Mouse (Mus musculus) kidney, embryonic 15.5 days (tissue): Measurements from ENCODE around the gene Cops8. TPM values are rescaled to one million over a fixed set of nuclear protein-coding genes. Genes with fewer than 3 reads are reported as not detected.
A peak's percentile ranks its signal among the peaks of the same experiment; 100 is the strongest.

Experiments
- ATAC-seq: fragments of 200-750 bp; cut with Nextera tagmentation; replicated peaks from 2 replicates; pipeline ENCODE4 v1.8.0; 2017; ENCODE audit warnings: moderate TSS enrichment; ENCODE audit not compliant: low FRiP score
- H3K27ac ChIP-seq: fragments of 300-500 bp; sonication (generic); 2 replicates; pipeline ENCODE4 v1.5.1; 2015; ENCODE audit warnings: mild to moderate bottlenecking, inconsistent platforms
- H3K27me3 ChIP-seq: fragments of 300-500 bp; sonication (generic); 2 replicates; pipeline ENCODE4 v1.6.1; 2015; ENCODE audit warnings: inconsistent platforms
- H3K36me3 ChIP-seq: fragments of 300-500 bp; sonication (generic); 2 replicates; pipeline ENCODE4 v1.6.1; 2015; ENCODE audit warnings: inconsistent platforms
- H3K4me1 ChIP-seq: fragments of 300-500 bp; sonication (generic); 2 replicates; pipeline ENCODE4 v1.6.1; 2015; ENCODE audit warnings: inconsistent platforms
- H3K4me2 ChIP-seq: fragments of 300-500 bp; sonication (generic); 2 replicates; pipeline ENCODE4 v1.6.1; 2015; ENCODE audit warnings: moderate library complexity, mild to moderate bottlenecking, inconsistent platforms
- H3K4me3 ChIP-seq: fragments of 300-500 bp; sonication (generic); replicated peaks from 2 replicates; pipeline ENCODE4 v1.5.1; 2015; ENCODE audit warnings: mild to moderate bottlenecking, inconsistent platforms
- H3K9ac ChIP-seq: fragments of 300-500 bp; sonication (generic); 2 replicates; pipeline ENCODE4 v1.6.1; 2015; ENCODE audit warnings: mild to moderate bottlenecking, inconsistent platforms
- H3K9me3 ChIP-seq: fragments of 300-500 bp; sonication (generic); replicated peaks from 2 replicates; pipeline ENCODE4 v1.6.1; 2016; ENCODE audit warnings: inconsistent platforms
- WGBS: fragments of 180-500 bp; shearing (Covaris S2); methylation state at CpG from one replicate; pipeline ENCODE4 v1.1.7; 2015; ENCODE audit warnings: mixed read lengths; 5-methylcytosine and 5-hydroxymethylcytosine counted together
- polyA plus RNA-seq: library from polyadenylated mRNA; unstranded; fragments of >200 nt; fragmentation: Nextera tagmentation; extraction: Ambion mirVana; gene quantifications from 2 replicates; pipeline ENCODE4 v1.2.1, GENCODE M21; 2015

Gene Cops8
- 146 and 155 TPM in 2 replicates for polyA plus RNA-seq

DNA sequence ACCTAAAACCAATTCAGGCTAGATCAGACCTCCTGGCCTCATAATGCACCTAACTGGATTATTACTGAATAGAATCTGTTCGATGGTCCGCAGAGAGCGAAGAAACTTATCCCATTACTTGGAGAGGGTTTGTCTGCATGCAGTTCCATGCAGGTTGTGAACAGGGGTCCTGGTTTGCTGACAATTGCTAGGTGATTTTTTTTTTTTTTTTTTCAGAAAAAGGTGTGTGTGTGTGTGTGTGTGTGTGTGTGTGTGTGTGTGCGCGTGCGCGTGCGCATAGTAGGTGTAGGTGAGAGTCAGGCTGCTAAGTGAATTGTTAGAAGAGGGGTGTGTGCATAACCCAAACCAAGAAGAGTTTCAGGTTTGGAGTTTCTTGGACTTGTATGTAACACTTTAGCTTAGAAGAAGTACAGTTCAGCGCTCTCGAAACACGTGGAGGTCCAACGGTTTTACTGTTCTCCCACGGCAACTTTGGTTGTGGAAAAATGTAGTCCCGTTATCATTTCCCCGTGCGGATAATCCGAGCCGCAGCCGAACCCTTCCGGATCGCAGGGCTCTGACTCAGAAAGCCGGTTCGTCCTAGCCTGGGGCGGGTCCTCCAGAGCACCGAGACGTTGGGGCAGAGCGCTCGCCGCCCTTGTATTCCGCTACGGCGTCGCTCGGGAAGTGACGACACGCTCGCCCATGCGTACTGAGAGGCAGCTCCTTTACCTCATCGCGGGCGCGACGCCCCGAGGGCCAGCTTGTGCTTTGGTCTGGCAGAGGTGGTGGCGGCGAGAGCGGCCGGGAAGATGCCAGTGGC is at the start of gene Cops8:
Cops8 (plus strand) TSS at position 223 of the 802 bp plus-strand sequence.
- peak; percentile 98 for ATAC-seq
- H3K4me3 ChIP-seq: peak within 1 kb of the TSS; percentile 86
- 5% methylated on average over 48 of the region's 48 CpGs for WGBS
- peak within 1 kb of the TSS; percentile 69 for H3K4me2 ChIP-seq
- H3K9ac ChIP-seq: peak within 1 kb of the TSS; percentile 86
- H3K4me1 ChIP-seq: peaks cover 13% of the 10 kb centered on the region
- peaks cover 28% of the 10 kb centered on the region for H3K36me3 ChIP-seq
- H3K27ac ChIP-seq: peak within 1 kb of the TSS; percentile 78
- no peaks in the 10 kb centered on the region for H3K9me3 ChIP-seq
- H3K27me3 ChIP-seq: peaks cover 11% of the 10 kb centered on the region; the same call in 1 of the 2 replicates

- Histone ChIP-seq H3K36me3 (no peaks in the 10 kb centered on the region), H3K9me3 (no peaks in the 10 kb centered on the region), H3K4me2 (no peak overlapping the region), H3K27me3 (no peaks in the 10 kb centered on the region), H3K4me3 (no peak overlapping the region), H3K9ac (no peak overlapping the region), H3K4me1 (0 out of 2 replicates have a peak, but pooled peaks cover 7% of the 10 kb centered on the region), H3K27ac (no peak overlapping the region)
- 86% methylated on average over 1 of the region's 1 CpGs for WGBS
- ATAC-seq: no peak
Observed at GRCm38 (mm10) chr1:90557140-90557539, 45.6 kb upstream of the Cops8 start.

GRCm38 (mm10) chr1:90560942-90561726 is 41.6 kb upstream of the Cops8 start:
- 70% methylated on average over 5 of the region's 5 CpGs for WGBS
- Histone ChIP-seq H3K4me2 (no peak overlapping the region), H3K4me1 (peaks cover 10% of the 10 kb centered on the region; the same call in 1 of the 2 replicates), H3K9ac (no peak overlapping the region), H3K27me3 (no peaks in the 10 kb centered on the region), H3K27ac (no peak overlapping the region), H3K9me3 (no peaks in the 10 kb centered on the region), H3K36me3 (no peaks in the 10 kb centered on the region), H3K4me3 (no peak overlapping the region)
- no peak for ATAC-seq

GRCm38 (mm10) chr1:90563945-90564344 is 38.8 kb upstream of the Cops8 start:
- H3K27me3 ChIP-seq: no peaks in the 10 kb centered on the region
- WGBS: 45% methylated on average over 3 of the region's 3 CpGs
- peaks cover 27% of the 10 kb centered on the region for H3K4me1 ChIP-seq
- 0 out of 2 replicates have a peak overlapping the region, but pooled peaks have one; percentile 13 for H3K27ac ChIP-seq
- H3K9me3 ChIP-seq: no peaks in the 10 kb centered on the region
- no peak overlapping the region for H3K9ac ChIP-seq
- no peak overlapping the region for H3K4me3 ChIP-seq
- H3K36me3 ChIP-seq: no peaks in the 10 kb centered on the region
- peak; percentile 70 for ATAC-seq
- no peak overlapping the region for H3K4me2 ChIP-seq

GRCm38 (mm10) chr1:90566664-90567440 is 35.9 kb upstream of the Cops8 start:
- Histone ChIP-seq H3K27me3 (no peaks in the 10 kb centered on the region), H3K36me3 (no peaks in the 10 kb centered on the region), H3K4me2 (0 out of 2 replicates have a peak overlapping the region, but pooled peaks have one; percentile 1), H3K4me3 (no peak overlapping the region), H3K9ac (no peak overlapping the region), H3K27ac (peak overlapping the region; percentile 61), H3K4me1 (peaks cover 27% of the 10 kb centered on the region), H3K9me3 (no peaks in the 10 kb centered on the region)
- 55% methylated on average over 15 of the region's 15 CpGs for WGBS
- ATAC-seq: peak; percentile 40; the same call in 1 of the 2 replicates

DNA sequence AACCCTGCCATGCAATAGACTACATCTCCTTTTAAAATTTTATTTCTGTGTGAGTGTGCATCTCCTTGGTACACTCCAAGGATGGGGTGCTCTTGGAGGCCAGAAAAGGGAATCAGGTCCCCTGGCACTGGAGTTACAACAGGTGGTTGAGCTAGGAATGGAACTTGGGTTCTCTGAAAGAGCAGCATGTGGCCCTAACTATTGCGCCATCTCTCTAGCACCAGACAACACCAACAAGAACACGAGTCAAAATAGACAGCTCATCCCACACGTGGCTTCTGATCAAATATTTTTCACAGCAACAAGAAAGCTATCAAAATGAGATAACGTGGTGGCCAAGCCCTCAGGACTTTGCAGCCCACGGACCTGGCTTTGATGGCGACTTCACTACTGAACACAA is 28.9 kb upstream of the Cops8 start:
- 0 out of 2 replicates have a peak, but pooled peaks cover 5% of the 10 kb centered on the region for H3K4me1 ChIP-seq
- ATAC-seq: no peak
- no peaks in the 10 kb centered on the region for H3K9me3 ChIP-seq
- no peak overlapping the region for H3K27ac ChIP-seq
- no peak overlapping the region for H3K9ac ChIP-seq
- WGBS: 82% methylated on average over 6 of the region's 6 CpGs
- no peak overlapping the region for H3K4me3 ChIP-seq
- no peak overlapping the region for H3K4me2 ChIP-seq
- no peaks in the 10 kb centered on the region for H3K27me3 ChIP-seq
- H3K36me3 ChIP-seq: no peaks in the 10 kb centered on the region

GRCm38 (mm10) chr1:90574845-90575244 is 27.9 kb upstream of the Cops8 start:
- H3K4me1 ChIP-seq: 0 out of 2 replicates have a peak, but pooled peaks cover 5% of the 10 kb centered on the region
- WGBS: 65% methylated on average over 3 of the region's 3 CpGs
- H3K9me3 ChIP-seq: no peaks in the 10 kb centered on the region
- H3K27me3 ChIP-seq: no peaks in the 10 kb centered on the region
- H3K9ac ChIP-seq: no peak overlapping the region
- no peaks in the 10 kb centered on the region for H3K36me3 ChIP-seq
- no peak for ATAC-seq
- H3K4me3 ChIP-seq: no peak overlapping the region
- no peak overlapping the region for H3K4me2 ChIP-seq
- H3K27ac ChIP-seq: no peak overlapping the region

DNA sequence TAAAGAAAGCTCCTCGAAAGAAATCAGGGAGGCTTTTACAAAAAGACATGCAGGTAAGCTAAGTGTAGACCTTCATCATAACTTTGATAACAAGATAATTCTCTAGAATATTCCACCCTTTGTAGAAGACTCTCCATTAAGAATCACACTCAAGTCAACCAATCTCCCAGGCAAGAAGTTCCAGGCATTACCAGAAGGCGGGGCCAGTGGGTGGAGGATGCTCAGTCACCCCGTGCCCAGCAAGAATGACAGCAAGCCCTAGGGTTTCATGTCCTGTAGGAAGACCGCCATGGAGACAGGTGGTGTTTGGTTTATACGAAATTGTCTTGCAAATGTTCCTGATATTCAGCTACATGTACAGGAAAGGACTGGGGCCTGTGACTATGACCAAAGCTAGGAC is 25.4 kb upstream of the Cops8 start:
- no peak for ATAC-seq
- Histone ChIP-seq H3K4me2 (no peak overlapping the region), H3K27me3 (no peaks in the 10 kb centered on the region), H3K9me3 (no peaks in the 10 kb centered on the region), H3K4me1 (0 out of 2 replicates have a peak, but pooled peaks cover 5% of the 10 kb centered on the region), H3K9ac (no peak overlapping the region), H3K27ac (no peak overlapping the region), H3K36me3 (no peaks in the 10 kb centered on the region), H3K4me3 (no peak overlapping the region)
- WGBS: 78% methylated on average over 5 of the region's 5 CpGs

DNA sequence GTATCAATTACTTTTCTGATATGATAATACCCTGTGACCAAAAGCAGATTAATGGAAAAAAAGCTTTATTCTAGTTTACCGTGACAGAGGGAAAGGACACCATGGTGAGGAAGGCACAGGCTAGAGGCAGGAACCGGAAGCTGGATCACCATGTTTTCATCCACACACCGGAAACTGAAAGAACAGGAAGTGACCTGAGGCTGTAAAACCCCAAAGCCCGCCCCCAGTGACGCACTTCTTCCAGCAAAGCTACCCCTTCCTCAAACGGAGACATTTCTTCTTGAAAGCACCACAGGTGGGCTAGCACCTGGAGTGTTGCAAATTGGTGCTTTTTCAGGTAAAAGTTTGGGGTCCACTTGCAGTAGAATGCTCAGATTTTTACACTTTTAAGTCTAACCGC is 20.1 kb upstream of the Cops8 start:
- Histone ChIP-seq H3K4me2 (no peak overlapping the region), H3K27me3 (no peaks in the 10 kb centered on the region), H3K4me3 (no peak overlapping the region), H3K9me3 (no peaks in the 10 kb centered on the region), H3K36me3 (no peaks in the 10 kb centered on the region), H3K4me1 (peaks cover 18% of the 10 kb centered on the region; the same call in 1 of the 2 replicates), H3K27ac (no peak overlapping the region), H3K9ac (no peak overlapping the region)
- WGBS: 77% methylated on average over 7 of the region's 7 CpGs
- no peak for ATAC-seq

DNA sequence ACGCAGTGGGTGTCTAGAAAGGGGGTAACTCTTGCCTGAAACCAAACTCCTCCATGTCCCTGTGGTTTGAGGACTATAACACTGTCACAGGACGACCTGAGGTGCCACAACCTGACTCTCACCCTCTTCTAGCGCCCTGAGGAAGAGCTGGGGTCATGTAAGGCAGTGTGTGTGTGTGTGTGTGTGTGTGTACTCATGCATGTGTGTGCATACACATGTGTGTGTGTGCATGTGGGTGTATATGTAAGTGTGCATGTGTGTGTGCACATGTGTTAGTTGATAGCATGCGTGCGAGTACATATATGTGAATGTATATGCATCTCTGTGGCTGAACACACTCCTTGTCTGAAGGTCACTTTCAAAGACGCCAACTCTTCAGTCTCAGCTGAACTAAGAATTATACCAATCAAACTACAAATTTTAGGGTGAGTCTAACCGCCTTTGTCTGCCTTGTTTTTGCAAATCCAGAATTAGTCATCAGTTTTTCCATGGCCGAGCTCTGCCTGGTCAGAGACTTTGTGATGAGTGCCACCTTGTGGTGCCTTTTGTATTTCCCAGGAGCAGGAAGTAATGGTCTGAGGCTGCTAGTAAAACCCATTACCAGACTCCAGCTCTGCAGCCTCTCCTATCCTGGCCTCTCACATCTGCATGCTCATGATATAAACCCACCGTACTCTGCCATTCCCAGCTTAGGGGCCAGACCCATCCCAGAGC is 14.6 kb upstream of the Cops8 start:
- Histone ChIP-seq H3K27me3 (peaks cover 10% of the 10 kb centered on the region), H3K27ac (no peak overlapping the region), H3K4me3 (no peak overlapping the region), H3K4me2 (no peak overlapping the region), H3K9ac (no peak overlapping the region), H3K36me3 (no peaks in the 10 kb centered on the region), H3K9me3 (no peaks in the 10 kb centered on the region), H3K4me1 (peaks cover 35% of the 10 kb centered on the region)
- 53% methylated on average over 9 of the region's 9 CpGs for WGBS
- peak; percentile 34 for ATAC-seq

GRCm38 (mm10) chr1:90590797-90591196 is 12.0 kb upstream of the Cops8 start:
- no peak overlapping the region for H3K4me2 ChIP-seq
- whole genome bisulfite sequencing: 22% methylated on average over 2 of the region's 2 CpGs
- H3K9me3 ChIP-seq: no peaks in the 10 kb centered on the region
- no peaks in the 10 kb centered on the region for H3K36me3 ChIP-seq
- no peak overlapping the region for H3K27ac ChIP-seq
- peaks cover 26% of the 10 kb centered on the region for H3K4me1 ChIP-seq
- no peak for ATAC-seq
- no peak overlapping the region for H3K4me3 ChIP-seq
- peaks cover 26% of the 10 kb centered on the region for H3K27me3 ChIP-seq
- no peak overlapping the region for H3K9ac ChIP-seq
